Mouse (Mus musculus) left cerebral cortex, postnatal 10 days (tissue): ENCODE data around the gene Il2. TPM values are rescaled to one million over a fixed set of nuclear protein-coding genes. Genes with fewer than 3 reads are reported as not detected.
A peak's percentile ranks its signal among the peaks of the same experiment; 100 is the strongest.

Source experiments
- DNase-seq, 2 experiments: peaks; one replicate each; pipeline ENCODE4 v3.0.0; 2021 to 2022; ENCODE audit warnings: low spot score in 2 of 2, mixed read lengths in 1 of 2; ENCODE audit errors: extremely low spot score in 1 of 2
- intact Hi-C: fragments of 180-260 bp; cut with DNase I; formaldehyde crosslinking; loops from one replicate; pipeline ENCODE4 v1.15.1; 2025
- total RNA-seq, 2 experiments: library from RNA; stranded (reverse); gene quantifications; 2 replicates each; pipeline ENCODE4 v1.2.3; 2021

The Il2 gene
- total RNA-seq: not detected

- intact Hi-C loops: no loop called here
- DNase-seq: no peak
Observed at GRCm38 (mm10) chr3:37125655-37126054, at the start of gene Il2. Gene Il2, minus strand, starts transcription at chr3:37125959.

- intact Hi-C loops: no loop called here
Observed at GRCm38 (mm10) chr3:37174711-37175572, 49.2 kb upstream of the Il2 start.

GRCm38 (mm10) chr3:37173285-37173684 lies 47.5 kb upstream of the Il2 start:
- no peak for DNase-seq
- intact Hi-C loops: no loop called here

More at GRCm38 (mm10) chr3:37174711-37175572, 49.2 kb upstream of the Il2 start:
- no peak for DNase-seq

- no peak for DNase-seq
- intact Hi-C loops: no loop called here
Observed at GRCm38 (mm10) chr3:37169283-37169682, 43.5 kb upstream of the Il2 start.

GRCm38 (mm10) chr3:37161096-37161495 lies 35.3 kb upstream of the Il2 start:
- intact Hi-C loops: no loop called here
- DNase-seq: no peak

GRCm38 (mm10) chr3:37158246-37158645 lies 32.5 kb upstream of the Il2 start:
- intact Hi-C loops: no loop called here
- no peak for DNase-seq

- no peak for DNase-seq
- intact Hi-C loops: no loop called here
Observed at GRCm38 (mm10) chr3:37157082-37157481, 31.3 kb upstream of the Il2 start.

- DNase-seq: no peak
- intact Hi-C loops: no loop called here
Observed at GRCm38 (mm10) chr3:37154396-37154795, 28.6 kb upstream of the Il2 start.

- no peak for DNase-seq
- intact Hi-C loops: no loop called here
Observed at GRCm38 (mm10) chr3:37153004-37153403, 27.2 kb upstream of the Il2 start.

GRCm38 (mm10) chr3:37152274-37152673 lies 26.5 kb upstream of the Il2 start:
- DNase-seq: no peak
- intact Hi-C loops: no loop called here

GRCm38 (mm10) chr3:37146810-37147209 lies 21.1 kb upstream of the Il2 start:
- intact Hi-C loops: no loop called here
- no peak for DNase-seq

- intact Hi-C loops: no loop called here
- peak in 1 of 2 experiments; percentile 41 for DNase-seq
Observed at GRCm38 (mm10) chr3:37146406-37146805, 20.6 kb upstream of the Il2 start.

- DNase-seq: no peak
- intact Hi-C loops: no loop called here
Observed at GRCm38 (mm10) chr3:37144979-37145378, 19.2 kb upstream of the Il2 start.

GRCm38 (mm10) chr3:37141827-37142226 lies 16.1 kb upstream of the Il2 start:
- intact Hi-C loops: no loop called here

GRCm38 (mm10) chr3:37140168-37140906 lies 14.6 kb upstream of the Il2 start:
- DNase-seq: no peak
- intact Hi-C loops: no loop called here

More at GRCm38 (mm10) chr3:37141827-37142226, 16.1 kb upstream of the Il2 start:
- no peak for DNase-seq

GRCm38 (mm10) chr3:37139192-37139591 lies 13.4 kb upstream of the Il2 start:
- intact Hi-C loops: no loop called here
- DNase-seq: no peak

- intact Hi-C loops: no loop called here
- DNase-seq: no peak
Observed at GRCm38 (mm10) chr3:37137231-37137630, 11.5 kb upstream of the Il2 start.

GRCm38 (mm10) chr3:37129063-37129462 lies 3.3 kb upstream of the Il2 start:
- intact Hi-C loops: no loop called here
- no peak for DNase-seq

GRCm38 (mm10) chr3:37128269-37128668 lies 2.5 kb upstream of the Il2 start:
- DNase-seq: no peak
- intact Hi-C loops: no loop called here

- intact Hi-C loops: no loop called here
- DNase-seq: no peak
Observed at GRCm38 (mm10) chr3:37126162-37126561, 403 bp upstream of the Il2 start.
